Mouse (Mus musculus) E14TG2a.4 (cell line): ENCODE measurements around the gene Cmss1.

Experiments
- CTCF ChIP-seq: conservative IDR thresholded peaks from 2 replicates; pipeline ENCODE4 v1.5.1; 2014; ENCODE audit warnings: low read length
- NANOG ChIP-seq: IDR thresholded peaks from 2 replicates; pipeline ENCODE4 v1.6.1; 2014; ENCODE audit warnings: borderline replicate concordance, low read length, mixed read lengths
- POU5F1 ChIP-seq: IDR thresholded peaks from 2 replicates; pipeline ENCODE4 v1.6.1; 2014; ENCODE audit warnings: low read length, borderline replicate concordance

DNA sequence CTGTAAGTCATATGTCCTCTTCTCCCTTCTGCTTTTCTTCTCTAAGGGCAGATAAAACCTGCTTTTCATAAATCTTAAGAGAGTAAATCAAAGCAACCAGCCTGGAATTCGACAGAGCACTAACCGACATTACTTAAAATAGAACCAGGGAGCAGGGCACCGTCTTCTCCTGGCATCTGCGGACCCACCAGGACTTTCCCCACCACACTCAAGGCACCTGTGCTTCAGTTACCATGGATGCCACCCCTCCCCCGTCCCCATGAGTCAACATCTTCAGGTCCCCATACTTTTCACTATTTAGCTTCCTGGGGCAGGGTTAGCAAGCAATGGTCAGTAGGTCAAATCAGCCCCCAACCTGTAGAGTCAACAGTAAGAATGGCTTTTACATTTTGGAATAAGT, 177.7 kb downstream of the Cmss1 start:
- TF ChIP-seq CTCF (no peak), NANOG (no peak), POU5F1 (no peak)
